Mouse (Mus musculus) limb, embryonic 14.5 days (tissue): ENCODE results near the gene Arsa. TPM values are rescaled to one million over a fixed set of nuclear protein-coding genes. Genes with fewer than 3 reads are reported as not detected.
A peak's percentile ranks its signal among the peaks of the same experiment; 100 is the strongest.

Source experiments
- ATAC-seq: fragments of 200-750 bp; cut with Nextera tagmentation; 2 replicates; pipeline ENCODE4 v1.8.0; 2017; ENCODE audit warnings: low read depth, moderate number of reproducible peaks, moderate TSS enrichment; ENCODE audit not compliant: low FRiP score
- DNase-seq: peaks from one replicate; pipeline ENCODE4 v3.0.0-alpha.2; 2015; ENCODE audit warnings: low spot score
- H3K27ac ChIP-seq: fragments of 300-500 bp; sonication (generic); replicated peaks from 2 replicates; pipeline ENCODE4 v1.5.1; 2014; ENCODE audit warnings: low read depth, mild to moderate bottlenecking, low read length, moderate library complexity, mixed read lengths
- H3K27me3 ChIP-seq: fragments of 300-500 bp; sonication (generic); 2 replicates; pipeline ENCODE4 v1.6.1; 2014; ENCODE audit warnings: low read length, mixed read lengths; ENCODE audit not compliant: control insufficient read depth, insufficient read depth
- H3K36me3 ChIP-seq: fragments of 300-500 bp; sonication (generic); 2 replicates; pipeline ENCODE4 v1.6.1; 2014; ENCODE audit warnings: mild to moderate bottlenecking, low read length, moderate library complexity, mixed read lengths; ENCODE audit not compliant: control insufficient read depth, insufficient read depth
- H3K4me1 ChIP-seq: fragments of 300-500 bp; sonication (generic); 2 replicates; pipeline ENCODE4 v1.6.1; 2014; ENCODE audit warnings: antibody characterized with exemption, low read length, mixed read lengths; ENCODE audit not compliant: control insufficient read depth, insufficient read depth
- H3K4me2 ChIP-seq: fragments of 300-500 bp; sonication (generic); replicated peaks from 2 replicates; pipeline ENCODE4 v1.6.1; 2014; ENCODE audit warnings: low read depth, mild to moderate bottlenecking, low read length, moderate library complexity; ENCODE audit not compliant: severe bottlenecking
- H3K4me3 ChIP-seq: fragments of 300-500 bp; sonication (generic); replicated peaks from 2 replicates; pipeline ENCODE4 v1.5.1; 2014; ENCODE audit warnings: low read length
- H3K9ac ChIP-seq: fragments of 300-500 bp; sonication (generic); 2 replicates; pipeline ENCODE4 v1.6.1; 2014; ENCODE audit warnings: mild to moderate bottlenecking, low read depth, low read length, moderate library complexity; ENCODE audit not compliant: severe bottlenecking
- H3K9me3 ChIP-seq: fragments of 300-500 bp; sonication (generic); 2 replicates; pipeline ENCODE4 v1.6.1; 2016; ENCODE audit warnings: low read length; ENCODE audit not compliant: control insufficient read depth
- POLR2A ChIP-seq: fragments of 200-500 bp; IDR thresholded peaks from 2 replicates; pipeline ENCODE4 v1.8.0; 2012; ENCODE audit warnings: inconsistent platforms, mild to moderate bottlenecking, moderate library complexity, borderline replicate concordance; ENCODE audit not compliant: insufficient read depth, insufficient read length; ENCODE audit errors: extremely low read depth
- WGBS: fragments of 180-500 bp; shearing (Covaris S2); extraction: QIAGEN DNeasy Blood & Tissue Kit; methylation state at CpG from one replicate; pipeline ENCODE4 v1.1.7; 2014; 5-methylcytosine and 5-hydroxymethylcytosine counted together
- polyA plus RNA-seq, 2 experiments: library from polyadenylated mRNA; depleted of rRNA in 1 of 2; stranded (reverse) in 1 of 2; unstranded in 1 of 2; fragments of >200 nt; fragmentation: Nextera tagmentation in 1 of 2; extraction: Ambion mirVana in 1 of 2; gene quantifications; 2 replicates each; pipeline versions ENCODE4 v1.2.1 to v1.2.3; 2012 to 2014

Arsa gene
- polyA plus RNA-seq, 2 experiments, result 18.3 to 30.7 TPM

DNA sequence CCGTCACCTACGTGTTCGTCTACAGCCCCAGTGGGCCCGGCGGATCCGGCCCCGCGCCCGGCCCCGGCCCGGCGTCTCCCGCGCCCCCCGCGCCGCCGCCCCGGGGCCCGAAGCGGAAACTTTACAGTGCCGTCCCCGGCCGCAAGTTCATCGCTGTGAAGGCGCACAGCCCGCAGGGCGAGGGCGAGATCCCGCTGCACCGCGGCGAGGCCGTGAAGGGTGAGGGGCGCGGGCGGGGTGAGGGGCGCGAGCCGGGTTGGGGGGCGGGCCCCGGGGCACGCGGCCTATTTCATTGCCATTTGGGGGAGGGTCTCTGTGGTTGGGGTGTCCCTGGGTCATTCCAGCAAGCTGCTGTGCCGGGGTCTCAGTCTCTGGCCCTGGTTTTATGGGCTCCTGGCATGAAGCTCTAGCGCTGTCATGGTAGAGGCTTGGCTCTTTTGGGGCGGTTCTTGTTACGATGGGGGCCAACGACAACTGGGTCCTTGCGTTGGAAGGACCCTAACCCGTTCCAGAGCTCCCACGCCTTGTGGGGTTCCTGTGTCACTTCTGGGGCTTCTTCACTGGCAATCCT lies 46.9 kb upstream of the Arsa start:
- no peak for TF ChIP-seq POLR2A
- no peak overlapping the region for H3K27ac ChIP-seq
- H3K4me1 ChIP-seq, result 0 out of 2 replicates have a peak, but pooled peaks cover 3% of the 10 kb centered on the region
- peak; percentile 36 for ATAC-seq
- H3K36me3 ChIP-seq, result peaks cover 5% of the 10 kb centered on the region; the same call in 1 of the 2 replicates
- no peak for DNase-seq
- 2% methylated on average over 26 of the region's 52 CpGs for WGBS
- no peaks in the 10 kb centered on the region for H3K9me3 ChIP-seq
- H3K4me3 ChIP-seq, result peak overlapping the region; percentile 66
- peak overlapping the region; percentile 91 for H3K4me2 ChIP-seq
- no peaks in the 10 kb centered on the region for H3K27me3 ChIP-seq
- peak overlapping the region; percentile 73 for H3K9ac ChIP-seq

DNA sequence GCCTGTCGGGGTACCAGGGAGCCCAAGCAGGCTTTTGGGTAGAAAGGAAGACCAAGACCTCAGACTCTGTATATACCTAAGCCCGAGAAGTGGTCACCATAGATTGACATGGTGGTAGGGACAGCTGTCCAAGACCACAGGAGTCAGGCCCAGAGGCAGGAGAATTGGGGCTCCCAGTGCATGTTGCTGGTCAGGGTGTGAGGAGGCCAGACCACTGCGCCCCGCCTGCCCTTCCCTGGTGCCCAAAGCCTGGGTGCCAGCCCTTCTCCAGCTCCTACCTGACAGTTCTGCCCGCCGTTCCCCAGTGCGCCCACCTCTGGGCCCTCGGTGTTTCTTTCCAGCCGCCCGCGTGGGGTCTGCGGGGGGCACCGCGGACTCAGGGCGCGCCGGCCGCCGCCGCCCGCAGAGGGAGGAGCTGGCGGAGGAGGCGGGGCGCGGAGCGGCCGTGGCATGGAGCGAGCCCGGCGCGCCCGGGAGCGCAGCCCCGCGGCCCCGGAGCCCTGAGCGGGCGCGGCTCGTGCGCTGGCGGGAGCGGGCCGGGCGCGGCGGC lies 46.1 kb upstream of the Arsa start:
- Histone ChIP-seq H3K36me3 (peaks cover 5% of the 10 kb centered on the region; the same call in 1 of the 2 replicates), H3K9ac (peak overlapping the region; percentile 48; the same call in 1 of the 2 replicates), H3K4me1 (0 out of 2 replicates have a peak, but pooled peaks cover 3% of the 10 kb centered on the region), H3K4me3 (peak overlapping the region; percentile 46), H3K27me3 (no peaks in the 10 kb centered on the region), H3K4me2 (peak overlapping the region; percentile 91), H3K27ac (no peak overlapping the region), H3K9me3 (no peaks in the 10 kb centered on the region)
- DNase-seq, result no peak
- no peak for TF ChIP-seq POLR2A
- peak; percentile 38; the same call in 1 of the 2 replicates for ATAC-seq
- 11% methylated on average over 20 of the region's 47 CpGs for WGBS

DNA sequence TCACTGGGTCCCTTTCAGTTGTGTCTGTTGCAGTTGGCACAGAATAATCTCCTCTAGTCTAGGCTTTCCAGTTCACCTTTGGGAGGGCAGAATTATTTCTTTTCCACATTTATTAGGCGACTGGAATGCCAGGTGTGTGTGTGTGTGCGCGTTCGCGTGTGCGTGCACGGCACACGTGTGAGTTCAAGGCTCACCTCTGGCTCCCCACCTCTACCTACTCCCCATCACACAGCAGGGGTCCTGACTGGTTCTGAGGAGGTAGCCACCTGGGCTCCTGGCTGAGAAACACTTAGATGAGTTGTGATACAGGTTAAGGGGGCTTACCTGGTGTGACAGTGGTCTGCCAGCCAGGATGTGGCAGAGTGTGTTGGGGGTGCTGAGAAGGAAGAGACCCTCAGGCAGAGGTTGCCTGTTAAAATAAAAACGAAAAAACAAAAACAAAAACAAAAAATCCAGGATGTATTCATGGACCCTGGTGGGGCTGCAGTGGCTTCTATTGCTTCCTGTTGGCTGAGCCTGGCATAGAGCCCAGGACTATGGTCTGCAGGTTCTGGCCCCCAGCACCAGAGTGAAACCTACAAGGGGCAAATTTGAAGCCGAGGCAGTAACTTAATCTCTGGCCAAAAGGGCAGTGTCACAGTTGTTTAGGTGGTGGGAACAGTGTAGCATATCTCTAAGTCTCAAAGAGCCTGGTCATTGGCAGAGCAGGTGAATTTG lies 45.5 kb upstream of the Arsa start:
- Histone ChIP-seq H3K4me3 (peak overlapping the region; percentile 46; the same call in 1 of the 2 replicates), H3K9ac (0 out of 2 replicates have a peak overlapping the region, but pooled peaks have one; percentile 48), H3K27me3 (no peaks in the 10 kb centered on the region), H3K9me3 (no peaks in the 10 kb centered on the region), H3K4me1 (0 out of 2 replicates have a peak, but pooled peaks cover 3% of the 10 kb centered on the region), H3K36me3 (peaks cover 5% of the 10 kb centered on the region; the same call in 1 of the 2 replicates), H3K27ac (no peak overlapping the region), H3K4me2 (peak overlapping the region; percentile 91; the same call in 1 of the 2 replicates)
- ATAC-seq (no peak), DNase-seq (no peak)
- no peak for TF ChIP-seq POLR2A
- WGBS, result 84% methylated on average over 10 of the region's 10 CpGs

DNA sequence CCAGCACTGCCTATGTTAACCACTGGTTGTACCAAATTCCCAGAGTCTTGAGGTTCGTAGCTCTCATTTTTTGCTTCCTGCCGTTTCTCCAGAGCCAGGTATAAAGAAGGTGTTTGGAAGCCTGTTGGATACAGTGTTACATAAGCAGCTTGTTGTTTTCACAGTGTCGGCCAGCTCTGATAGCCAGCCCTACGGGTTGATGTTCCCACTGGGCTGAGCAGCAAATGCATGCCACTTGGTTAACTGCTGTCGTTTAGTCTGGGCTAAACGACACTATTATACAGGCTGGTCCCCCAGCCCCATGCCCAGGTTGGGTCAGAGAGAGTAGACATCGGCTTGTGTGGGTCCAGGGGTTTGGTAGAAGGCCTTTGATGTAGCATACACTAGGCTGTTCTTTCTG lies 44.7 kb upstream of the Arsa start:
- TF ChIP-seq POLR2A, result no peak
- H3K9ac ChIP-seq, result no peak overlapping the region

DNA sequence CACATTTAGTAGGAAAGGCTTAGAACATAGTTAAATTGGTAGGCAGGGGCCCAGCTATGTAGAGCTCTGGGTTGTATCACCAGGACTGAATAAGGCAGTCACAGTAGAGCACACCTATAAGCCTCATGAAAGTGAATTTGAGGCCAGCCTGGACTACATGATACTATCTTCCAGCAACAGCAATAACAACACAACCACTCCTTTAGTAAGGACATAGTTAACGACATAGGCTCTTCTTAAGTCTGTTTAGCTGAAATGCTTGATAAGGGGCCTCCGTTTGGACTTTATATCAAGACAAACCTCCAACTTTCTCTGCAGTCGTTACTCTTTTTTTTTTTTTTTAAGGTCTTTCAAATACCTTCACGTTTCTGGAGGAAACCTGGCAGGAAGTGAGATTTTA lies 35.5 kb upstream of the Arsa start:
- H3K27ac ChIP-seq, result no peak overlapping the region
- ATAC-seq (no peak), DNase-seq (no peak)
- H3K36me3 ChIP-seq, result no peaks in the 10 kb centered on the region
- H3K4me1 ChIP-seq, result no peaks in the 10 kb centered on the region
- H3K4me3 ChIP-seq, result no peak overlapping the region
- H3K9ac ChIP-seq, result no peak overlapping the region
- no peak overlapping the region for H3K4me2 ChIP-seq
- no peaks in the 10 kb centered on the region for H3K27me3 ChIP-seq
- no peaks in the 10 kb centered on the region for H3K9me3 ChIP-seq
- WGBS, result 70% methylated on average over 4 of the region's 4 CpGs
- TF ChIP-seq POLR2A, result no peak

More for the DNA sequence above, 44.7 kb upstream of the Arsa start:
- ATAC-seq (no peak), DNase-seq (no peak)
- Histone ChIP-seq H3K36me3 (peaks cover 5% of the 10 kb centered on the region; the same call in 1 of the 2 replicates), H3K4me1 (0 out of 2 replicates have a peak, but pooled peaks cover 3% of the 10 kb centered on the region), H3K4me3 (no peak overlapping the region), H3K27me3 (no peaks in the 10 kb centered on the region), H3K4me2 (no peak overlapping the region), H3K9me3 (no peaks in the 10 kb centered on the region), H3K27ac (no peak overlapping the region)
- WGBS, result 60% methylated on average over 7 of the region's 7 CpGs
